Mouse (Mus musculus) midbrain, embryonic 14.5 days (tissue): ENCODE measurements at regions not wholly inside any gene's neighbourhood (a gene's known extent, or its start where the extent isn't known, plus 50 kb on each side); places are given as distances from the start of the nearest gene placed in this dataset.

Experiments
- ATAC-seq: fragments of 200-750 bp; cut with Nextera tagmentation; 2 replicates; pipeline ENCODE4 v1.8.0; 2017; ENCODE audit warnings: moderate number of reproducible peaks, moderate library complexity; ENCODE audit not compliant: low FRiP score, low TSS enrichment
- DNase-seq: peaks from one replicate; pipeline ENCODE4 v3.0.0-alpha.2; 2015
- H3K27ac ChIP-seq: fragments of 300-500 bp; sonication (generic); replicated peaks from 2 replicates; pipeline ENCODE4 v1.5.1; 2014; ENCODE audit warnings: mild to moderate bottlenecking, low read depth, low read length, moderate library complexity
- H3K27me3 ChIP-seq: fragments of 300-500 bp; sonication (generic); 2 replicates; pipeline ENCODE4 v1.6.1; 2014; ENCODE audit warnings: low read length, control low read depth, mixed read lengths; ENCODE audit not compliant: control insufficient read depth, insufficient read depth
- H3K36me3 ChIP-seq: fragments of 300-500 bp; sonication (generic); 2 replicates; pipeline ENCODE4 v1.6.1; 2014; ENCODE audit warnings: low read length, control low read depth; ENCODE audit not compliant: control insufficient read depth, insufficient read depth
- H3K4me1 ChIP-seq: fragments of 300-500 bp; sonication (generic); 2 replicates; pipeline ENCODE4 v1.6.1; 2014; ENCODE audit warnings: mild to moderate bottlenecking, antibody characterized with exemption, low read length, control low read depth; ENCODE audit not compliant: control insufficient read depth, insufficient read depth
- H3K4me2 ChIP-seq: fragments of 300-500 bp; sonication (generic); 2 replicates; pipeline ENCODE4 v1.6.1; 2014; ENCODE audit warnings: mild to moderate bottlenecking, low read length, moderate library complexity
- H3K4me3 ChIP-seq: fragments of 300-500 bp; sonication (generic); replicated peaks from 2 replicates; pipeline ENCODE4 v1.5.1; 2014; ENCODE audit warnings: low read depth, low read length
- H3K9ac ChIP-seq: fragments of 300-500 bp; sonication (generic); replicated peaks from 2 replicates; pipeline ENCODE4 v1.6.1; 2014; ENCODE audit warnings: mild to moderate bottlenecking, low read length, moderate library complexity
- H3K9me3 ChIP-seq: fragments of 300-500 bp; sonication (generic); 2 replicates; pipeline ENCODE4 v1.6.1; 2016; ENCODE audit warnings: low read length, control low read depth, mixed read lengths; ENCODE audit not compliant: control insufficient read depth
- WGBS: fragments of 180-500 bp; shearing (Covaris S2); extraction: QIAGEN DNeasy Blood & Tissue Kit; methylation state at CpG from one replicate; pipeline ENCODE4 v1.1.7; 2014; 5-methylcytosine and 5-hydroxymethylcytosine counted together

DNA sequence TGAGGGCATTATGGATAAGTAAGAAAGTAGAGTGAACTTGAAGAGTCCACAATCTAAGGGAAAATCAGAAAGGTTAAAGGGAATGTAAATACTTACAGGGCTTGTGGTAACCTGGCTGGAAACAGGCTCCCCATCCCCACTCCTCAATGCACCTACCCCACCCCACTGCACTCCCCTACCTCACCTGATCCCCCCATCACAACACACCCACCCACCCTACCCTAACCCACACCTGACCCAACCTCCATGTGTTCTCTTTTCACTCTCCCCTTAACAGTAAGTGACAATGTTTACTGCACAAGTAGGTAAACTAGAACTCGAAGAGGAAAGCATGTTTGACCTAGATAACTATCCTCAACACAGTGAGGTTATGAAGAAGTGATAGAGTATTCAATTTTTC is 247.9 kb upstream of the Zc3h15 start:
- no peaks in the 10 kb centered on the region for H3K27me3 ChIP-seq
- DNase-seq (no peak), ATAC-seq (no peak; the same call in 1 of the 2 replicates)
- no peak overlapping the region for H3K4me3 ChIP-seq
- no peak overlapping the region for H3K9ac ChIP-seq
- no peaks in the 10 kb centered on the region for H3K4me1 ChIP-seq
- no peak overlapping the region for H3K27ac ChIP-seq
- 76% methylated on average over 1 of the region's 1 CpGs for WGBS
- no peaks in the 10 kb centered on the region for H3K36me3 ChIP-seq
- H3K9me3 ChIP-seq, result no peaks in the 10 kb centered on the region
- H3K4me2 ChIP-seq, result no peak overlapping the region

- no peak overlapping the region for H3K4me3 ChIP-seq
These were observed 247.2 kb upstream of the Zc3h15 start for GRCm38 (mm10) chr2:83396820-83397609.

DNA sequence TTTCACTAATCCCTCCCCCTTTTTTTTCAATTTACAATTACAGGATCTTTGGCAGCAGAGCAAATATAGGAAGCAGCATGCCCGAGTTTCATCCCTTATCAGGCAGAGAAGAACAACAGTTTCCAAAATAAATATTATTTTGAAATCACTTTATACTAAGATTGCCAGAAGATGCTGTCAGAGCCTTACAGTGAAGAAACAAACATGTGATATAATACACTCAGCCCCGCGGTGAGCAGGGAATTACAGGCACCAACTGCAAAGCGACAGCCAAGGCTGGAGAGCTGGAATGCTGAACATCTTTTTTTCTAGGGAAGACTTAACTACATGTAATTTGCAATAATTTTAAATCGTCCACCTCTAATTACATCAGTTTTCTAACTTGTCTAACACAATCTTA is 201.5 kb upstream of the Zc3h15 start:
- DNase-seq, result peak; percentile 4
- H3K9ac ChIP-seq, result no peak overlapping the region
- no peak overlapping the region for H3K27ac ChIP-seq
- H3K36me3 ChIP-seq, result no peaks in the 10 kb centered on the region
- H3K4me2 ChIP-seq, result no peak overlapping the region
- H3K9me3 ChIP-seq, result no peaks in the 10 kb centered on the region
- H3K27me3 ChIP-seq, result no peaks in the 10 kb centered on the region
- H3K4me1 ChIP-seq, result no peaks in the 10 kb centered on the region
- WGBS, result 78% methylated on average over 5 of the region's 5 CpGs
- H3K4me3 ChIP-seq, result no peak overlapping the region
- no peak for ATAC-seq

More at GRCm38 (mm10) chr2:83396820-83397609, 247.2 kb upstream of the Zc3h15 start:
- Histone ChIP-seq H3K9ac (no peak overlapping the region), H3K27me3 (no peaks in the 10 kb centered on the region), H3K9me3 (no peaks in the 10 kb centered on the region), H3K27ac (no peak overlapping the region), H3K4me2 (no peak overlapping the region), H3K36me3 (no peaks in the 10 kb centered on the region), H3K4me1 (no peaks in the 10 kb centered on the region)
- 23% methylated on average over 2 of the region's 2 CpGs for WGBS
- DNase-seq, result peak; percentile 2
- ATAC-seq, result peak; percentile 55; the same call in 1 of the 2 replicates

DNA sequence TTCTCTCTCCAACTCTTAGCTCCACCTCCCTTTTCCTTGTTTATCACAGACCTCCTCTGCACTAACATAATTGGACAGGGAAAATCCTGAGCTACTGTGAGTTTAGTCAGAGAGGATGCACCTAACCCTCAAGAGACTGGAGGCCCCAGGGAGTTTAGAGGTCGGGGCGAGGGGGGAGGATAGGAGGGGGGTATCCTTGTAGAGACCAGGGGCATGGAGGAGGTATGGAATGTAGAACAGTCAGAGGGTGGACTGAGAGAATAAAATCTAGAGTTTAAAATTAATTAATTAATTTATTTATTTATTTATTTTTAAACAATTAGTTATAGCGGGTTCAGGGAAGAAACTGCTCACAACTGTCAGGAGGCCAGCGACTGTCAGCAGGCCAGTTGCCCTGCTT is 192.9 kb upstream of the Zc3h15 start:
- Histone ChIP-seq H3K4me3 (no peak overlapping the region), H3K36me3 (no peaks in the 10 kb centered on the region), H3K4me1 (no peaks in the 10 kb centered on the region), H3K9me3 (no peaks in the 10 kb centered on the region), H3K27me3 (no peaks in the 10 kb centered on the region), H3K4me2 (no peak overlapping the region), H3K27ac (no peak overlapping the region), H3K9ac (no peak overlapping the region)
- 0 out of 2 replicates have a peak, but pooled peaks have one; percentile 57 for ATAC-seq
- WGBS, result 90% methylated on average over 4 of the region's 4 CpGs
- no peak for DNase-seq
